Mouse (Mus musculus) bone marrow, adult 2 months (tissue): ENCODE data around the gene Miox.

ENCODE experiments used
- CTCF ChIP-seq: fragments of 200-500 bp; IDR thresholded peaks from 2 replicates; pipeline ENCODE4 v1.5.1; 2011; ENCODE audit warnings: low read length, control low read depth; ENCODE audit not compliant: control insufficient read depth, insufficient read depth
- POLR2A ChIP-seq: fragments of 200-500 bp; IDR thresholded peaks from 2 replicates; pipeline ENCODE4 v1.6.1; 2011; ENCODE audit warnings: low read depth, mild to moderate bottlenecking, control low read depth, low read length, borderline replicate concordance; ENCODE audit not compliant: control insufficient read depth

- TF ChIP-seq CTCF (no peak), POLR2A (no peak)
These were observed 758 bp downstream of the Miox start for GRCm38 (mm10) chr15:89334774-89335537.
